Mouse (Mus musculus): Measurements from ENCODE around the gene Ccdc30. TPM values are rescaled to one million over a fixed set of nuclear protein-coding genes. Genes with fewer than 3 reads are reported as not detected.

The Ccdc30 gene
- polyA plus RNA-seq, 1 experiment, result 6.0 TPM

- Histone ChIP-seq H3K27ac (ENCODE audit: insufficient read depth, low read length) (no peak overlapping the region), H3K27me3 (ENCODE audit: control insufficient read depth, insufficient read depth, low read length, poor library complexity, severe bottlenecking) (no peaks in the 10 kb centered on the region), H3K4me1 (ENCODE audit: control insufficient read depth, insufficient read depth, low read length) (no peaks in the 10 kb centered on the region), H3K9me3 (replicated peaks; ENCODE audit: control insufficient read depth, insufficient read depth, low read length, poor library complexity, severe bottlenecking) (no peaks in the 10 kb centered on the region), H3K36me3 (ENCODE audit: control insufficient read depth, insufficient read depth, low read length, poor library complexity, severe bottlenecking) (no peaks in the 10 kb centered on the region), H3K9ac (ENCODE audit: low read depth, poor library complexity, severe bottlenecking) (peak overlapping the region; percentile 61), H3K4me3 (ENCODE audit: low read depth, low read length) (peak overlapping the region; percentile 60)
- TF ChIP-seq EP300 (IDR thresholded peaks at IDR 0.05; ENCODE audit: insufficient read depth, low read depth, low read length) (no peak), CTCF (IDR thresholded peaks at IDR 0.05; ENCODE audit: low read depth, low read length) (no peak), POLR2A (IDR thresholded peaks at IDR 0.05; ENCODE audit: insufficient read depth, low read length) (no peak)
Measured at GRCm38 (mm10) chr4:119359196-119359971, 55.9 kb downstream of the Ccdc30 start.

- TF ChIP-seq CTCF (IDR thresholded peaks at IDR 0.05; ENCODE audit: low read depth, low read length), result no peak
- no peak for TF ChIP-seq EP300 (IDR thresholded peaks at IDR 0.05; ENCODE audit: insufficient read depth, low read depth, low read length)
- TF ChIP-seq POLR2A (IDR thresholded peaks at IDR 0.05; ENCODE audit: insufficient read depth, low read length), result no peak
- H3K36me3 ChIP-seq (ENCODE audit: control insufficient read depth, insufficient read depth, low read length, poor library complexity, severe bottlenecking), result no peaks in the 10 kb centered on the region
- H3K4me1 ChIP-seq (ENCODE audit: control insufficient read depth, insufficient read depth, low read length), result no peaks in the 10 kb centered on the region
- no peaks in the 10 kb centered on the region for H3K27me3 ChIP-seq (ENCODE audit: control insufficient read depth, insufficient read depth, low read length, poor library complexity, severe bottlenecking)
- no peak overlapping the region for H3K4me3 ChIP-seq (ENCODE audit: low read depth, low read length)
- H3K9ac ChIP-seq (ENCODE audit: low read depth, poor library complexity, severe bottlenecking), result no peak overlapping the region
- no peak overlapping the region for H3K27ac ChIP-seq (ENCODE audit: insufficient read depth, low read length)
- no peaks in the 10 kb centered on the region for H3K9me3 ChIP-seq (replicated peaks; ENCODE audit: control insufficient read depth, insufficient read depth, low read length, poor library complexity, severe bottlenecking)
Measured at GRCm38 (mm10) chr4:119345508-119345907, 69.8 kb downstream of the Ccdc30 start.

GRCm38 (mm10) chr4:119338861-119339361 lies 76.4 kb downstream of the Ccdc30 start:
- H3K4me3 ChIP-seq (ENCODE audit: low read depth, low read length), result no peak overlapping the region
- no peaks in the 10 kb centered on the region for H3K9me3 ChIP-seq (replicated peaks; ENCODE audit: control insufficient read depth, insufficient read depth, low read length, poor library complexity, severe bottlenecking)
- TF ChIP-seq POLR2A (IDR thresholded peaks at IDR 0.05; ENCODE audit: insufficient read depth, low read length) (no peak), EP300 (IDR thresholded peaks at IDR 0.05; ENCODE audit: insufficient read depth, low read depth, low read length) (no peak), CTCF (IDR thresholded peaks at IDR 0.05; ENCODE audit: low read depth, low read length) (peak; percentile 28)
- H3K27me3 ChIP-seq (ENCODE audit: control insufficient read depth, insufficient read depth, low read length, poor library complexity, severe bottlenecking), result no peaks in the 10 kb centered on the region
- H3K4me1 ChIP-seq (ENCODE audit: control insufficient read depth, insufficient read depth, low read length), result no peaks in the 10 kb centered on the region
- H3K9ac ChIP-seq (ENCODE audit: low read depth, poor library complexity, severe bottlenecking), result no peak overlapping the region
- H3K27ac ChIP-seq (ENCODE audit: insufficient read depth, low read length), result no peak overlapping the region
- H3K36me3 ChIP-seq (ENCODE audit: control insufficient read depth, insufficient read depth, low read length, poor library complexity, severe bottlenecking), result no peaks in the 10 kb centered on the region

GRCm38 (mm10) chr4:119338422-119338821 lies 76.9 kb downstream of the Ccdc30 start:
- no peaks in the 10 kb centered on the region for H3K36me3 ChIP-seq (ENCODE audit: control insufficient read depth, insufficient read depth, low read length, poor library complexity, severe bottlenecking)
- TF ChIP-seq CTCF (IDR thresholded peaks at IDR 0.05; ENCODE audit: low read depth, low read length) (no peak), EP300 (IDR thresholded peaks at IDR 0.05; ENCODE audit: insufficient read depth, low read depth, low read length) (no peak), POLR2A (IDR thresholded peaks at IDR 0.05; ENCODE audit: insufficient read depth, low read length) (no peak)
- H3K27ac ChIP-seq (ENCODE audit: insufficient read depth, low read length), result no peak overlapping the region
- H3K4me3 ChIP-seq (ENCODE audit: low read depth, low read length), result no peak overlapping the region
- H3K4me1 ChIP-seq (ENCODE audit: control insufficient read depth, insufficient read depth, low read length), result no peaks in the 10 kb centered on the region
- H3K9me3 ChIP-seq (replicated peaks; ENCODE audit: control insufficient read depth, insufficient read depth, low read length, poor library complexity, severe bottlenecking), result no peaks in the 10 kb centered on the region
- no peaks in the 10 kb centered on the region for H3K27me3 ChIP-seq (ENCODE audit: control insufficient read depth, insufficient read depth, low read length, poor library complexity, severe bottlenecking)
- H3K9ac ChIP-seq (ENCODE audit: low read depth, poor library complexity, severe bottlenecking), result no peak overlapping the region

GRCm38 (mm10) chr4:119333487-119333886 lies 81.8 kb downstream of the Ccdc30 start:
- no peaks in the 10 kb centered on the region for H3K9me3 ChIP-seq (replicated peaks; ENCODE audit: control insufficient read depth, insufficient read depth, low read length, poor library complexity, severe bottlenecking)
- no peak for TF ChIP-seq CTCF (IDR thresholded peaks at IDR 0.05; ENCODE audit: low read depth, low read length)
- TF ChIP-seq POLR2A (IDR thresholded peaks at IDR 0.05; ENCODE audit: insufficient read depth, low read length), result no peak
- TF ChIP-seq EP300 (IDR thresholded peaks at IDR 0.05; ENCODE audit: insufficient read depth, low read depth, low read length), result no peak
- H3K9ac ChIP-seq (ENCODE audit: low read depth, poor library complexity, severe bottlenecking), result no peak overlapping the region
- no peak overlapping the region for H3K4me3 ChIP-seq (ENCODE audit: low read depth, low read length)
- no peaks in the 10 kb centered on the region for H3K4me1 ChIP-seq (ENCODE audit: control insufficient read depth, insufficient read depth, low read length)
- H3K27ac ChIP-seq (ENCODE audit: insufficient read depth, low read length), result no peak overlapping the region
- no peaks in the 10 kb centered on the region for H3K36me3 ChIP-seq (ENCODE audit: control insufficient read depth, insufficient read depth, low read length, poor library complexity, severe bottlenecking)
- no peaks in the 10 kb centered on the region for H3K27me3 ChIP-seq (ENCODE audit: control insufficient read depth, insufficient read depth, low read length, poor library complexity, severe bottlenecking)

GRCm38 (mm10) chr4:119320896-119321550 lies 94.3 kb downstream of the Ccdc30 start:
- no peaks in the 10 kb centered on the region for H3K4me1 ChIP-seq (ENCODE audit: control insufficient read depth, insufficient read depth, low read length)
- peak overlapping the region; percentile 83 for H3K9ac ChIP-seq (ENCODE audit: low read depth, poor library complexity, severe bottlenecking)
- no peak for TF ChIP-seq CTCF (IDR thresholded peaks at IDR 0.05; ENCODE audit: low read depth, low read length)
- TF ChIP-seq EP300 (IDR thresholded peaks at IDR 0.05; ENCODE audit: insufficient read depth, low read depth, low read length), result no peak
- TF ChIP-seq POLR2A (IDR thresholded peaks at IDR 0.05; ENCODE audit: insufficient read depth, low read length), result no peak
- H3K27me3 ChIP-seq (ENCODE audit: control insufficient read depth, insufficient read depth, low read length, poor library complexity, severe bottlenecking), result no peaks in the 10 kb centered on the region
- peak overlapping the region; percentile 83 for H3K4me3 ChIP-seq (ENCODE audit: low read depth, low read length)
- H3K9me3 ChIP-seq (replicated peaks; ENCODE audit: control insufficient read depth, insufficient read depth, low read length, poor library complexity, severe bottlenecking), result no peaks in the 10 kb centered on the region
- H3K27ac ChIP-seq (ENCODE audit: insufficient read depth, low read length), result peak overlapping the region; percentile 15; the same call in 1 of the 2 replicates
- peaks cover 6% of the 10 kb centered on the region; the same call in 1 of the 2 replicates for H3K36me3 ChIP-seq (ENCODE audit: control insufficient read depth, insufficient read depth, low read length, poor library complexity, severe bottlenecking)
